Mouse (Mus musculus): ENCODE results near the gene Pou2f3. TPM values are rescaled to one million over a fixed set of nuclear protein-coding genes. Genes with fewer than 3 reads are reported as not detected.
"Not testable (repeated sequence)": the region's sequence is repeated elsewhere in the genome, so short reads cannot be mapped to it uniquely, and the experiment has no call there.

Pou2f3 gene
- polyA plus RNA-seq, 1 experiment from 2014 or later, result 0.22 TPM

- ATAC-seq (ENCODE audit: borderline replicate concordance, extremely low read depth, low FRiP score, low TSS enrichment), result no peak
- H3K4me2 ChIP-seq, result no peak overlapping the region
- H3K9me3 ChIP-seq, result no peaks in the 10 kb centered on the region
- WGBS, result 26% methylated on average over 1 of the region's 1 CpGs
- no peak overlapping the region for H3K27ac ChIP-seq
- H3K36me3 ChIP-seq, result no peaks in the 10 kb centered on the region
- no peaks in the 10 kb centered on the region for H3K4me1 ChIP-seq
- H3K4me3 ChIP-seq, result no peak overlapping the region
- no peak overlapping the region for H3K9ac ChIP-seq
- H3K27me3 ChIP-seq, result no peaks in the 10 kb centered on the region
These were observed 87.8 kb downstream of the Pou2f3 start for GRCm38 (mm10) chr9:43122379-43122778.

DNA sequence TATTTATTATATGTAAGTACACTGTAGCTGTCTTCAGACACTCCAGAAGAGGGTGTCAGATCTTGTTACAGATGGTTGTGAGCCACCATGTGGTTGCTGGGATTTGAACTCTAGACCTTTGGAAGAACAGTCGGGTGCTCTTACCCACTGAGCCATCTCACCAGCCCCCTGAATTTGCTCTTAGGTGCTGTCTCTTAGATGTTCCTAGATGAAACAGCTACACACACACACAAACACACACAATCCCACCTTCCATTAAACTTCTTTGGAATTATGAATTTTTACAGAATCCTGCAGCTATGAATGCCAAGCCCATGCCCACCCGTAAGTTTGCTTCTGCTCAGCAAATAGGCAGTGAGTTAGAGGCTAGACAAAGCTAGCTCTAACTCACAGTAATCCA lies 88.2 kb downstream of the Pou2f3 start:
- 84% methylated on average over 2 of the region's 2 CpGs for WGBS
- not testable (repeated sequence) for H3K4me3 ChIP-seq; H3K9ac ChIP-seq; H3K4me1 ChIP-seq; H3K4me2 ChIP-seq; H3K36me3 ChIP-seq; H3K27me3 ChIP-seq; H3K9me3 ChIP-seq; ATAC-seq (ENCODE audit: borderline replicate concordance, extremely low read depth, low FRiP score, low TSS enrichment); H3K27ac ChIP-seq

GRCm38 (mm10) chr9:43116997-43117336 lies 93.2 kb downstream of the Pou2f3 start:
- H3K27me3 ChIP-seq, result no peaks in the 10 kb centered on the region
- no peak for ATAC-seq (ENCODE audit: borderline replicate concordance, extremely low read depth, low FRiP score, low TSS enrichment)
- H3K4me3 ChIP-seq, result no peak overlapping the region
- H3K27ac ChIP-seq, result no peak overlapping the region
- no peak overlapping the region for H3K9ac ChIP-seq
- no peaks in the 10 kb centered on the region for H3K9me3 ChIP-seq
- H3K4me1 ChIP-seq, result peaks cover 20% of the 10 kb centered on the region
- H3K36me3 ChIP-seq, result no peaks in the 10 kb centered on the region
- 79% methylated on average over 6 of the region's 6 CpGs for WGBS
- H3K4me2 ChIP-seq, result no peak overlapping the region

- H3K4me1 ChIP-seq, result peaks cover 20% of the 10 kb centered on the region
- no peaks in the 10 kb centered on the region; the same call in 1 of the 2 replicates for H3K36me3 ChIP-seq
- peak within 1 kb of the TSS; percentile 58 for H3K9ac ChIP-seq
- H3K4me2 ChIP-seq, result peak within 1 kb of the TSS; percentile 93
- ATAC-seq (ENCODE audit: borderline replicate concordance, extremely low read depth, low FRiP score, low TSS enrichment), result peak; percentile 81
- H3K27me3 ChIP-seq, result no peaks in the 10 kb centered on the region
- peak within 1 kb of the TSS; percentile 73 for H3K4me3 ChIP-seq
- 5% methylated on average over 55 of the region's 55 CpGs for WGBS
- H3K27ac ChIP-seq, result 0 out of 2 replicates have a peak within 1 kb of the TSS, but pooled peaks have one; percentile 3
- no peaks in the 10 kb centered on the region for H3K9me3 ChIP-seq
These were observed 93.8 kb downstream of the Pou2f3 start, which contains the start of gene Tmem136 for GRCm38 (mm10) chr9:43116134-43116996. Gene Tmem136 (minus strand): TSS chr9:43116570.

- Histone ChIP-seq H3K4me1 (peaks cover 20% of the 10 kb centered on the region), H3K9ac (peak overlapping the region; percentile 58), H3K4me3 (peak overlapping the region; percentile 73), H3K4me2 (peak overlapping the region; percentile 93), H3K27me3 (no peaks in the 10 kb centered on the region), H3K27ac (0 out of 2 replicates have a peak overlapping the region, but pooled peaks have one; percentile 3), H3K36me3 (no peaks in the 10 kb centered on the region; the same call in 1 of the 2 replicates), H3K9me3 (no peaks in the 10 kb centered on the region)
- WGBS, result 29% methylated on average over 12 of the region's 12 CpGs
- ATAC-seq (ENCODE audit: borderline replicate concordance, extremely low read depth, low FRiP score, low TSS enrichment), result no peak
These were observed 94.6 kb downstream of the Pou2f3 start for GRCm38 (mm10) chr9:43115431-43116133.

GRCm38 (mm10) chr9:43114833-43115232 lies 95.3 kb downstream of the Pou2f3 start:
- Histone ChIP-seq H3K4me3 (no peak overlapping the region), H3K27me3 (no peaks in the 10 kb centered on the region), H3K4me1 (peaks cover 20% of the 10 kb centered on the region), H3K9me3 (no peaks in the 10 kb centered on the region), H3K9ac (no peak overlapping the region), H3K36me3 (no peaks in the 10 kb centered on the region; the same call in 1 of the 2 replicates), H3K4me2 (no peak overlapping the region), H3K27ac (no peak overlapping the region)
- WGBS, result 45% methylated on average over 4 of the region's 4 CpGs
- ATAC-seq (ENCODE audit: borderline replicate concordance, extremely low read depth, low FRiP score, low TSS enrichment), result no peak

GRCm38 (mm10) chr9:43110286-43110980 lies 99.7 kb downstream of the Pou2f3 start:
- Histone ChIP-seq H3K36me3 (no peaks in the 10 kb centered on the region; the same call in 1 of the 2 replicates), H3K9ac (no peak overlapping the region), H3K4me2 (no peak overlapping the region), H3K4me1 (peaks cover 16% of the 10 kb centered on the region), H3K27me3 (no peaks in the 10 kb centered on the region), H3K9me3 (no peaks in the 10 kb centered on the region), H3K27ac (no peak overlapping the region), H3K4me3 (no peak overlapping the region)
- WGBS, result 72% methylated on average over 8 of the region's 8 CpGs
- ATAC-seq (ENCODE audit: borderline replicate concordance, extremely low read depth, low FRiP score, low TSS enrichment), result no peak

- H3K36me3 ChIP-seq, result no peaks in the 10 kb centered on the region; the same call in 1 of the 2 replicates
- H3K27ac ChIP-seq, result no peak overlapping the region
- ATAC-seq (ENCODE audit: borderline replicate concordance, extremely low read depth, low FRiP score, low TSS enrichment), result no peak
- no peak overlapping the region for H3K4me2 ChIP-seq
- no peaks in the 10 kb centered on the region for H3K27me3 ChIP-seq
- H3K9me3 ChIP-seq, result no peaks in the 10 kb centered on the region
- WGBS, result 86% methylated on average over 7 of the region's 7 CpGs
- H3K4me3 ChIP-seq, result no peak overlapping the region
- H3K9ac ChIP-seq, result no peak overlapping the region
- H3K4me1 ChIP-seq, result peaks cover 9% of the 10 kb centered on the region; the same call in 1 of the 2 replicates
These were observed 101.0 kb downstream of the Pou2f3 start for GRCm38 (mm10) chr9:43109125-43109524.

DNA sequence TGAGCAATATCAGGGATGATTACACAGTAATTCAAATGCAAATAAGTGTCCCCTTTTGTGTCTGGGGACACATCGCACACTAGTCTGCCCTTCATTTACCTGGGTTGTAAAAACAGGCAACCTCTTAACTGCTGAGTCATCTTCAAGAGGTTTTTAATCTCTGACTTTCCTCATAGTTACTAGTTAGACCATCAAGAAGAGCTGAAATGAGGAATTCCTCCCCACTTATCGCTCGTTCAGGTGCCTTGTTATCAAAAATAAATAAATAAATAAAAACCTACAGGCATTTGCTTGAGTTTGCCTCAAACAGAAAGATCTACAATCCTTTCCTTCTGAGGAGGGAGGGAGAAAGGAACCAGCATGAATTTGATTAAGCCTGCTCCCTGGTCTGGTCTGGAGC lies 101.4 kb downstream of the Pou2f3 start:
- no peaks in the 10 kb centered on the region for H3K9me3 ChIP-seq
- no peak overlapping the region for H3K4me3 ChIP-seq
- no peak overlapping the region for H3K4me2 ChIP-seq
- H3K27ac ChIP-seq, result no peak overlapping the region
- WGBS, result 81% methylated on average over 3 of the region's 3 CpGs
- no peak for ATAC-seq (ENCODE audit: borderline replicate concordance, extremely low read depth, low FRiP score, low TSS enrichment)
- H3K4me1 ChIP-seq, result peaks cover 11% of the 10 kb centered on the region
- H3K9ac ChIP-seq, result no peak overlapping the region
- H3K27me3 ChIP-seq, result no peaks in the 10 kb centered on the region
- H3K36me3 ChIP-seq, result no peaks in the 10 kb centered on the region; the same call in 1 of the 2 replicates

DNA sequence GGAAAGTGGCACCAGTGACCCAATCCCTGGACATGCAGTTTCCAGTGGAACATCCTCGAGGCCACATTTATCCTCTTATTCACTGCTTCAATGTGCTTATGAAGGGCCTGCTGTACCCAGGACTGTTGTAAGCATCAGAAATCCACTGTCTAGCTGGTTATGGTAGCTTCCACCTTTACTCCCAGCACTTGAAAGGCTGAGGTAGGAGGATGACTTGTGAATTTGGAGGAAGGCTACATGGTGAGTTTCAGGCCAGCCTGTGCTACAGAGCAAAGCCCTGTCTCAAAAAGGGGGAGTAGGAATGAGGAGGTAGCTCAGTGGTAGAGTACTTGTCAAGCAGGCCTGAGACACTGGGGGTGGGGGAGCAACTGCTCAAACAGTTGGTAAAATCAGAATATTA lies 102.1 kb downstream of the Pou2f3 start:
- no peaks in the 10 kb centered on the region for H3K27me3 ChIP-seq
- no peak overlapping the region for H3K27ac ChIP-seq
- WGBS, result 65% methylated on average over 1 of the region's 1 CpGs
- peaks cover 17% of the 10 kb centered on the region for H3K4me1 ChIP-seq
- no peak overlapping the region for H3K9ac ChIP-seq
- H3K36me3 ChIP-seq, result no peaks in the 10 kb centered on the region; the same call in 1 of the 2 replicates
- no peak overlapping the region for H3K4me3 ChIP-seq
- no peak overlapping the region for H3K4me2 ChIP-seq
- no peak for ATAC-seq (ENCODE audit: borderline replicate concordance, extremely low read depth, low FRiP score, low TSS enrichment)
- H3K9me3 ChIP-seq, result no peaks in the 10 kb centered on the region

GRCm38 (mm10) chr9:43107555-43107954 lies 102.6 kb downstream of the Pou2f3 start:
- H3K9ac ChIP-seq, result no peak overlapping the region

More at GRCm38 (mm10) chr9:43107555-43107954, 102.6 kb downstream of the Pou2f3 start:
- H3K27ac ChIP-seq, result no peak overlapping the region
- no peaks in the 10 kb centered on the region for H3K27me3 ChIP-seq
- no peak for ATAC-seq (ENCODE audit: borderline replicate concordance, extremely low read depth, low FRiP score, low TSS enrichment)
- no peak overlapping the region for H3K4me3 ChIP-seq
- H3K4me2 ChIP-seq, result peak overlapping the region; percentile 77; the same call in 1 of the 2 replicates
- H3K4me1 ChIP-seq, result peaks cover 22% of the 10 kb centered on the region
- 41% methylated on average over 5 of the region's 5 CpGs for WGBS
- H3K9me3 ChIP-seq, result no peaks in the 10 kb centered on the region
- no peaks in the 10 kb centered on the region; the same call in 1 of the 2 replicates for H3K36me3 ChIP-seq
